Mouse (Mus musculus) spleen, adult 2 months (tissue): ENCODE measurements around the gene Trank1.

Experiments
- CTCF ChIP-seq: fragments of 200-500 bp; IDR thresholded peaks from 2 replicates; pipeline ENCODE4 v1.5.1; 2011; ENCODE audit warnings: mild to moderate bottlenecking, inconsistent platforms; ENCODE audit not compliant: insufficient read depth, insufficient read length, insufficient replicate concordance; ENCODE audit errors: extremely low read depth
- POLR2A ChIP-seq: fragments of 200-500 bp; IDR thresholded peaks from 2 replicates; pipeline ENCODE4 v1.6.1; 2011; ENCODE audit warnings: low read depth, low read length, inconsistent platforms

DNA sequence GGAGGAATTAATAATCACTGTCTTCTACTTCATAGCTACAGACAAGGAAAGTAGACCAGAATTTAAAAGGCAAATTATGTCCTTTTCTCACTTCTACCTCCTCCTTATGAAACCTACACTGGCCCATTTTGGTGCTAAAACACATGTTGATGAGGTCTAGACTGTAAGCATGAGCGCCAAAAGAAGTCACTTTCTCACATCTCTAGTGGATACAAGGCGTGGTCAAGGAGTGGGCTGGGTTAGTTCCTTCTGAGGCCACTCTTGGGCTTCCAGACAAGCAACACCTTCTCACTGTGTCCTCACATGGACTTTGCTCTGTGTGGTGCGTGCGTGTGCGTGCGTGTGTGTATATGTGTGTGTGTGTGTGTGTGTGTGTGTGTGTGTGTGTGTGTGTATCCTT lies 70.9 kb downstream of the Trank1 start:
- TF ChIP-seq CTCF: no peak
- TF ChIP-seq POLR2A: no peak
